Mouse (Mus musculus) liver, embryonic 14.5 days (tissue): ENCODE data around the gene Cd68. TPM values are rescaled to one million over a fixed set of nuclear protein-coding genes. Genes with fewer than 3 reads are reported as not detected.

ENCODE experiments used
- ATAC-seq: fragments of 200-750 bp; cut with Nextera tagmentation; 2 replicates; pipeline ENCODE4 v1.8.0; 2017; ENCODE audit warnings: moderate number of reproducible peaks, mild to moderate bottlenecking, moderate library complexity; ENCODE audit not compliant: insufficient read depth
- DNase-seq, 3 experiments: peaks; one replicate each; pipeline ENCODE4 v3.0.0-alpha.2; 2012 to 2013; ENCODE audit warnings: low read depth in 3 of 3, low spot score in 3 of 3
- H3K27ac ChIP-seq: fragments of 300-500 bp; sonication (generic); 2 replicates; pipeline ENCODE4 v1.5.1; 2014; ENCODE audit warnings: moderate library complexity, mild to moderate bottlenecking, control low read depth, inconsistent platforms
- H3K27me3 ChIP-seq: fragments of 300-500 bp; sonication (generic); 2 replicates; pipeline ENCODE4 v1.6.1; 2014; ENCODE audit warnings: mild to moderate bottlenecking, low read length, moderate library complexity; ENCODE audit not compliant: control insufficient read depth, insufficient read depth
- H3K36me3 ChIP-seq: fragments of 300-500 bp; sonication (generic); replicated peaks from 2 replicates; pipeline ENCODE4 v1.6.1; 2014; ENCODE audit warnings: low read depth; ENCODE audit not compliant: control insufficient read depth, insufficient read depth
- H3K4me1 ChIP-seq, 2 experiments: fragments of 200-500 bp in 1 of 2; fragments of 300-500 bp in 1 of 2; sonication (generic) in 1 of 2; replicated peaks; 2 replicates each; pipeline ENCODE4 v1.6.1; 2012 to 2014; ENCODE audit warnings: antibody characterized with exemption in 1 of 2, inconsistent platforms in 1 of 2, low read length in 1 of 2; ENCODE audit not compliant: control insufficient read depth in 2 of 2, insufficient read depth in 2 of 2
- H3K4me2 ChIP-seq: fragments of 300-500 bp; sonication (generic); 2 replicates; pipeline ENCODE4 v1.6.1; 2014; ENCODE audit warnings: low read depth, mild to moderate bottlenecking, control low read depth, moderate library complexity
- H3K4me3 ChIP-seq, 2 experiments: fragments of 200-500 bp in 1 of 2; fragments of 300-500 bp in 1 of 2; sonication (generic) in 1 of 2; 2 replicates each; pipeline ENCODE4 v1.5.1; 2012 to 2014; ENCODE audit warnings: low read depth in 2 of 2, low read length in 2 of 2, mild to moderate bottlenecking in 2 of 2, control low read depth in 1 of 2, inconsistent platforms in 1 of 2, moderate library complexity in 1 of 2; ENCODE audit not compliant: insufficient read depth in 1 of 2
- H3K9ac ChIP-seq: fragments of 300-500 bp; sonication (generic); replicated peaks from 2 replicates; pipeline ENCODE4 v1.6.1; 2014; ENCODE audit warnings: mild to moderate bottlenecking, control low read depth, moderate library complexity
- H3K9me3 ChIP-seq: fragments of 300-500 bp; sonication (generic); 2 replicates; pipeline ENCODE4 v1.6.1; 2016; ENCODE audit warnings: low read length, mixed read lengths; ENCODE audit not compliant: control insufficient read depth
- CTCF ChIP-seq: IDR thresholded peaks from 2 replicates; pipeline ENCODE4 v1.5.1; 2016; ENCODE audit warnings: antibody characterized with exemption, low read depth, control low read depth
- EP300 ChIP-seq: IDR thresholded peaks from 2 replicates; pipeline ENCODE4 v1.6.1; 2016; ENCODE audit warnings: antibody characterized with exemption, low read depth
- WGBS: fragments of 180-500 bp; shearing (Covaris S2); extraction: QIAGEN DNeasy Blood & Tissue Kit; methylation state at CpG from one replicate; pipeline ENCODE4 v1.1.7; 2014; ENCODE audit not compliant: insufficient replicate concordance; 5-methylcytosine and 5-hydroxymethylcytosine counted together
- polyA plus RNA-seq, 2 experiments: library from polyadenylated mRNA; depleted of rRNA in 1 of 2; stranded (reverse) in 1 of 2; unstranded in 1 of 2; fragments of >200 nt; fragmentation: Nextera tagmentation in 1 of 2; extraction: Ambion mirVana in 1 of 2; gene quantifications; 2 replicates each; pipeline versions ENCODE4 v1.2.1 to v1.2.3; 2012 to 2014

Cd68 gene
- polyA plus RNA-seq, 2 experiments, result 9.4 to 18.9 TPM

DNA sequence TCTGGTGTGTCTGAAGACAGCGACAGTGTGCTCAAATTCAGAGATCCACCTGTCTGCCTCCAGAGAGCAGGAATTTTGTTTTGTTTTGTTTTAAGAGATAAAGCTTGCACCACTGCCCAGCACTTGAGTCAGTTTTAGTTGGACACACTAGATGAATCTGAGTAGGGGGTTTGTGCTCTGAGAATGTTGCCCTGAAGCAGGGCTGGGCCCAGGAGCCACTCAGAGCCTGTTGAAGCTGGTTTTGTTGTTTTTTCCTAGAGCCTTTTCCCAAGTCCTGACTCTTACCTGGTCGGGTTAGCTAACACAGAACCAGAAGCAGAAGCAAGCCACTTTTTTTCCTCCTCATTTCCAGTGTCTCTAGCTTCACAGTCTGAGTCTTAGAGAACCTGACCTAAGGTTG lies 45.1 kb upstream of the Cd68 start:
- Histone ChIP-seq H3K9me3 (no peaks in the 10 kb centered on the region), H3K9ac (0 out of 2 replicates have a peak overlapping the region, but pooled peaks have one; percentile 3), H3K4me3 (no peak overlapping the region), H3K4me2 (no peak overlapping the region), H3K27ac (no peak overlapping the region), H3K27me3 (no peaks in the 10 kb centered on the region), H3K4me1 (peaks cover 12 to 15% of the 10 kb centered on the region in 2 experiments), H3K36me3 (no peaks in the 10 kb centered on the region)
- no peak for TF ChIP-seq EP300
- TF ChIP-seq CTCF, result no peak
- ATAC-seq (no peak), DNase-seq (no peak)
- 67% methylated on average over 2 of the region's 2 CpGs for WGBS

DNA sequence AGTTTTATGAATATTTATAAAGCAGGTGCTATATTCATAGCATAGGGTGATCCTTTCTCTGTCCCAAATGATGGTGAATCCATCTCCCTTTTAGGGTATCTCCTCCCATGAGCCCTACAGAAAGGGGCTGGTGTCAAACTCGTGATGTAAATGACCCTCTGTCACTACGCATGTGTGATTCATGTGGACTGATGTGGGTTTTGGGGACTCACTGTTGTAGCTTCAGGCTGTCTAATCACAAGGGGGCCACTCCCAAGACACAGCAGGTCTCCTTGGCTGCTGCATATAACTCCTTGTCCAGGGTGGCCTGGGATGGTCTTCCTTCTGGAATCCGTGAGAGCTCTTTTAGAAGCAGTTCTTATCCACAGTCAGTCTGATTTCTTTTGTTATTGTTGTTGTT lies 44.5 kb upstream of the Cd68 start:
- H3K36me3 ChIP-seq, result no peaks in the 10 kb centered on the region
- H3K4me2 ChIP-seq, result no peak overlapping the region
- ATAC-seq, result 0 out of 2 replicates have a peak, but pooled peaks have one; percentile 29
- peaks cover 12 to 16% of the 10 kb centered on the region in 2 experiments for H3K4me1 ChIP-seq
- H3K4me3 ChIP-seq, result no peak overlapping the region
- DNase-seq, result no peak
- H3K27me3 ChIP-seq, result no peaks in the 10 kb centered on the region
- TF ChIP-seq CTCF, result no peak
- TF ChIP-seq EP300, result no peak
- no peaks in the 10 kb centered on the region for H3K9me3 ChIP-seq
- peak overlapping the region; percentile 24; the same call in 1 of the 2 replicates for H3K9ac ChIP-seq
- peak overlapping the region; percentile 54 for H3K27ac ChIP-seq
- 58% methylated on average over 3 of the region's 3 CpGs for WGBS

DNA sequence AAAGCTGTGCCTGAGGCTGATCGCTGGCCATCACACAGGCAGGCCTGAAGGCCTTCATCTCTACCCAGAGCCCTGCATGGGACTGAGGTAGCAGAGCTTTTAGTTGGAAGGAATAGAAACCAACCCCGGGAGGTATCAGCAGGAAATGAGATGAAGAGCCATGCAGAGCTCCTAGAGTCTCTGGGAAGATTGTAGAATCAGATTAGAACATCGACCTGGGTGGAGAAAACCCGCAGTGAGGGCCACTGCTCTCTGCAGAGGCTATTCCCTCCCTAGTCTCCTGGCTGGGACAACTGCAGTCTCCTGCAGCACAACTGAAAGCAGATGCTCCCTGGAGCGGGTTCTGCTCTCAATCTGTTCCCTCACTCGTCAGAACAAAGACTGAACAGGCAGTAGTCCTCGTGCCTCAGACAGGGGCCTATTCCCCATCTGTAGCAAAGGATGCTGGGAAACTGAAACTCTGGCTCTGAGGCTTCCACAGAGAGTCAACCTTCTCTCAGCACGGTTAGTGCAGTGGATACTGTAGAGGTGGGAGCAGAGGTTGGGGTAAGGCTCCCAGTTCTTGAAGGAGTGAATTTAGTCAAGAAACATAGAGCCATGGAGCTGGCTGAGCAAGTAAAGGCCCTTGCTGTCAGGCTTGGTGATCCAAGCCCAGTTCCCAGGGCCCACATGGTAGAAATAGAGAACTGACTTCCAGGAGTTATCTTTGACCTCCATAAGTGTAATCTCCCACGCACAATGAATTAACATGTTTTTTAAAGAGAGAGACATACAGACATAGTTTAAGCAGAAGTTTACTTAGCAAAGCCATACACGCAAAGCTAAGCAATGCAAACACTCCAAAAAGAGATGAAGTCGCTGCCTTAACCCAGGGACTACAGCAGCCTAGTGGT lies 43.8 kb upstream of the Cd68 start:
- peak; percentile 45; the same call in 1 of the 2 replicates for ATAC-seq

DNA sequence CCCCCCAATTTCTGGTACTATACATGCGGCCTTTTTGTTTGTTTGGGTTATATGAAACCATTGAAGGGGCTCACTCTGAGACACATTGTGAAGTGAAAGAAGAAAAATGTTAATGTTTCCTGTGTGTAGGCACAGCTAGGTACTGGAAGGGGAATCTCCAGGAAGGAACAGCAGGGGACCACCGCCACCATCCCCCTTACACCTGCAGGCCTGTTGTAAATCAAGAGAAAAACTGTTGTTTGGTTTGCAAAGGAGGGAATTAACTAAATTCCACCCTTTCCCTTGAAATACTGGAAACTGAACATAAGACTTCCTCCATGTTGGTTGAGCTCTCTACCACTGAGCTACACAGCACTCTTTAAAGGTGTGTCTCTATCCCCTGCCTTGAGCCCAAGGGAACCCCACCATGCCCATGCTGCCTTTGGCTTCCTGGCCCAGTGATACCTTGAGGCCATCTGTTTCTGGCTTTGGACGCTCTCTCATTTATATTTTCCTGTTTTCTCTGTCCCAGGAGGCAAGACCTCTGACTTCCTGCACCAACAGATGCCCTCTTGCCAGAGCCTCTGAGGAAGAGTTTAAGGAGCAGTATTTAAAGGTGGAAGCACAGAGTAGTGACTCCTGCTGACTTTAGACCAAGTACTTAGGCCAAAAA lies 42.8 kb upstream of the Cd68 start:
- Histone ChIP-seq H3K4me2 (no peak overlapping the region), H3K9ac (no peak overlapping the region), H3K4me3 (no peak overlapping the region), H3K36me3 (no peaks in the 10 kb centered on the region), H3K27me3 (no peaks in the 10 kb centered on the region), H3K4me1 (peaks cover 12 to 16% of the 10 kb centered on the region in 2 experiments), H3K9me3 (no peaks in the 10 kb centered on the region), H3K27ac (no peak overlapping the region)
- DNase-seq (no peak), ATAC-seq (no peak)
- 78% methylated on average over 3 of the region's 3 CpGs for WGBS
- TF ChIP-seq EP300 (no peak), CTCF (no peak)

More for the DNA sequence above, 43.8 kb upstream of the Cd68 start:
- Histone ChIP-seq H3K27ac (peak overlapping the region; percentile 54), H3K27me3 (no peaks in the 10 kb centered on the region), H3K9me3 (no peaks in the 10 kb centered on the region), H3K4me2 (no peak overlapping the region), H3K4me1 (peaks cover 12 to 16% of the 10 kb centered on the region in 2 experiments), H3K9ac (peak overlapping the region; percentile 24), H3K4me3 (no peak overlapping the region), H3K36me3 (no peaks in the 10 kb centered on the region)
- WGBS, result 40% methylated on average over 11 of the region's 11 CpGs
- no peak for TF ChIP-seq CTCF
- peak; percentile 43 for TF ChIP-seq EP300
- no peak for DNase-seq

DNA sequence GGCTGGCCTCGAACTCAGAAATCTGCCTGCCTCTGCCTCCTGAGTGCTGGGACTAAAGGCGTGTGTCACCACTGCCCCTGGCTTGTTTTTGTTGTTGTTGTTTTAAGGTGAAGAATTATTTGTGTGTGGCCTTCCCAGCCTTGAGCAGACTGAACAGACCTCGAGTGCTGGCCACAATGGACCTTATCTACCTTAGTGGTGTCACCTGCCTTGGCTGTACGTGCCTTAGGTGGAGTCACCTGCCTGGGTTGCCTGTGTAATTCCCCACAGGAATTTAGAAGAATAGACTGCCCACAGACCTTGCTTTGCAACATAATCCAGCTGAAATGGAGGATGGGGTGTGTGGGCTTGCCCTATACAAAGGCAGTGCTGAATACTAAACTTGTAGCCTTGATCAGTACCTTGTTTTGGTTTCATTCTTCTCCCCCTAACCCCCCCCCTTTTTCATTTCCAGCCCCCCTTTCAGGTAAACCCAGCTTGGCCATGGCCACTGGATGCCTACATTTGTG lies 42.0 kb upstream of the Cd68 start:
- ATAC-seq (no peak), DNase-seq (no peak)
- no peak overlapping the region for H3K4me3 ChIP-seq
- H3K9ac ChIP-seq, result no peak overlapping the region
- TF ChIP-seq CTCF (no peak), EP300 (no peak)
- H3K4me2 ChIP-seq, result no peak overlapping the region
- WGBS, result 69% methylated on average over 4 of the region's 4 CpGs
- H3K4me1 ChIP-seq, result peaks cover 12 to 16% of the 10 kb centered on the region in 2 experiments
- H3K27ac ChIP-seq, result no peak overlapping the region
- no peaks in the 10 kb centered on the region for H3K9me3 ChIP-seq
- H3K27me3 ChIP-seq, result no peaks in the 10 kb centered on the region
- H3K36me3 ChIP-seq, result no peaks in the 10 kb centered on the region
